Mouse (Mus musculus): ENCODE results near the gene Ppih. TPM values are rescaled to one million over a fixed set of nuclear protein-coding genes. Genes with fewer than 3 reads are reported as not detected.

Gene Ppih
- total RNA-seq (2015; ENCODE audit: low replicate concordance) = 59.5 and 78.9 TPM in 2 replicates
- total RNA-seq (2017; ENCODE audit: low replicate concordance) = 19.3 and 43.4 TPM in 2 replicates

DNA sequence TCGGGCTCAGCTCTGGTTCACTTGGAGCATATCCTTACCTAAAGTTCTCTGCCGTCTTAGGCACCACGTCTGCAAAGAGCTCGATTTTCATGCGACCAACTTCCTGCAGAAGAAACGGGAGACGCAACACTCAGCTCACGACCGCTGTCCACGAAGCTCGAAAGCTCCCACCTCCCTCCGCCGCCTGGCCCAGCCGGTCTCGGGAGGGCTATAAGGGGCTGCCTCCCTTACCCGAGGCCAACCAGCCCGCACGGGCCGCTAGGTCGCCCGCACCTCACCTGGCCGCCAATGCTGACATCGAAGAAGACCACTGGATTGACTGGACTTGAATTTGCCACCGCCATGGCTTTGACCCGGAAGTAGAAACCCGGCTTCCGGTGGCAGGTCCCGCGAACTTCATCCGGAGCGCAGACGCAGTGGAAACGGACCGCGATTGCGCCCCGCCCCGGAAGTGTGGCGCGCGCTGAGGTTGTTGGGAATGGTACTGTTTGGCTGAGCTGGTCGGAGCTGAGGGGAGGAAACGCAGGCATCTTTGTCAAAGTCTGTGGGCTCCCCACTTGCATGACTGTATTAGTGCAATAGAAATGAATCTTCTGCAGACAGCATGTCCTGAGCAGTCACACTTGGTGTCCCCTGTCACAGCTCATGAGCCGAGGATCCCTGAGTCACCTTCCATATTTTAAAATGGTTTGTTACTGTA is at the start of gene Ppih:
TSS of gene Ppih (minus strand) at position 416 of the 700 bp plus-strand sequence.
- peak; percentile 99 for ATAC-seq (replicated peaks; ENCODE audit: low FRiP score, poor library complexity, severe bottlenecking)

DNA sequence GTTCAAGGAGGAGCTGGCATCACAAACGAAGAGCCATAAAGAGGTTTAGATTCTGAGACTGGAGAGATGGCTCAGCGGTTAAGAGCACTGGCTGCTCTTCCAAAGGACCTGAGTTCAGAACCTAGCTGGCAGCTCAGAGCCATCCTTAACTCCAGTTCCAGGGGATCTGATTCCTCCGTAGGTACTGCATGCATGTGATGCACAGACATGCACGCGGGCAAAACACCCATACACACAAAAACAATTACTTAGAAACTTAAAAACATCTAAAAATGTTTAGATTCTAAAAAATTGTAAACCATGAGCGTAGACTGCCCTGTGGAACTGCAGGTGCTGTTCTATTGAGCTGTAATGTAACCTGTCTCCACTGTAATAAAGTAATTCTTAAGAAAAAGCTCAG is 49.1 kb upstream of the Ppih start:
- no peak for ATAC-seq (replicated peaks; ENCODE audit: low FRiP score, poor library complexity, severe bottlenecking)

DNA sequence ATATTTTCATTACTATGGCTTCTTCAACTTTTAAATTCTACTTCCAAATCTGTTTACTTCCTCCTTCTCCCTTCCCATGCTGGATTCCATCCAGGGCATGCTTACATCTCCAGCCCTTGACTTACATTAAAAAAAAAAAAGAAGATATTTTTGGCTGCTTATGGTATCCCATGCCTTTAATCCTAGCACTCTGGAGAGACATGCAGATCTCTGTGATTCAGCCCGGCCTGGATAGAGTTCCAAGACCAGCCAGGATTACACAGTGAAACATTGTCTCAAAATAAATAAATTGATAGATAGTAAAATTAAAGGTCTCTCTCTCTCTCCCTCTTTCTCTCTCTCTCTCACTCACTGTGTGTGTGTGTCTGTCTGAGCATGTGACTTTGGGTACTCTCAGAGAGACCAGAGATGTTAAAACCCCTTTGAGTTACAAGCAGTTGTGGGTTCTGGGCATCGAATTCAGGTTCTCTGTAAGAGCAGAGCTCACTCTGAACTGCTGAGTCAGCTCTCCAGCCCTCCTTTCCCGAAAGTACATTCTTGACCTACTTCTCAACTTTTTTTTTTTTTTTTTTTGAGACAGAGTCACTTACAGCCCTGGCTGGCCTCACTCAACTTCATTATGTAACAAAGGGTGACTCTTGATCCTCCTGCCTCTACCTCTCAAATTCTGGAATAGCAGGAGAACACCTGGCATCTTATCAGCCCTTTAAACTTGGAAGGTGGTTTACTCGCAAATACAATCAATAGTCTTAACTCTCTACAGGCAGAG is 46.6 kb upstream of the Ppih start:
- no peak for ATAC-seq (replicated peaks; ENCODE audit: low FRiP score, poor library complexity, severe bottlenecking)

DNA sequence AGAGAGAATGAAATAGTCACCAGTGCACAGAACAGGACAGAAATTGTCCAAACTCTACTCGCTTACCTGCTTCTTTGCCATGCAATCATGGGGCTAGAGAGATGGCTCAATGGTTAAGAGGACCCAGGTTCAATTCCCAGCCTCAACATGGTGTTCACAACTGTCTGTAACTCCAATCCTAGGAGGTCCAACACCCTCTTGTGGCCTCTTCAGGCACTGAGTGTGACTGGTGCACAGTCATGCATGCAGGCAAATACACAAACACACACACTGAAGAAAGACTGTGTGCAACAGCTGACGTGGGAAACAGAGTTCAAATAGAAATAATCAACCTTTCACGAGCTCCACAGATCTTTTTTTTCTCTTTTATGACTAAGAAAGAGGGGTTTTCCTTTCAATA is 41.9 kb upstream of the Ppih start:
- ATAC-seq (replicated peaks; ENCODE audit: low FRiP score, poor library complexity, severe bottlenecking) = no peak

DNA sequence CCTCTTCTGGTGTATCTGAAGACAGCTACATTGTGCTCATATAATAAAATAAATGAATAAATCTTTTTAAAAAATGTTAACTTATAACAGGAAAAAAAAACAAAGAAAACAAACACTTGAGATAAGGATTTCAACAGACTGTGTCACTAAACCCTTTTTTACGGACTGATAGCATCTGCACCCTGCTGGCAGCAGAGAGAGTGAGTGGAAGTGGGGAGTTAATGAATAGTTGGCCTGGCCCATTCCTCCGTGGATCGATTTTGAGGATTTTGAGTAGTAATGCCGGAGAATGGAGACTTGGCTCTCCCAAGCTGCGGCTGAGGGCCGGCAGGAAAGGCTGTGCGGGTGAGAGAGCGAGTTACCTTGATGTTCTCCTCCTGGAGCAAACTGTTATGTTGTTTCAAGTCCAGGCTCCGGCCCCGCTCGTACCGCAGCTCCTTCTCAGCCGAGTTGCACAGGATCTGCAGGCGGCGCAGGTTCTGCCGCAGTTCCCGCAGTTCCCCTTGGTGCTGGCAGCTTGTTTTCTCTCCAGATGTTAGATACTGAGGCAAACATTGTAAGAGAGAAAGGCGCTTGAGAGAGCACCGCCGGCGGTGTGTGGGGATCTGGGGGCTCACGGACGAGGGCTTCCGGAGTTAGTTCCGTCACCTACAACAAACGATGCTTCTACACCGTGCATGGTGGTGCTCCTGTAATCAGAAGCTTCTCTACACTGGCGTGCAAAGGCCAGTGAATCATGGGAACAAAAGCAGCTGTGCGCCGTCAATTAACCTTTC is 39.0 kb upstream of the Ppih start:
- no peak; the same call in 1 of the 2 replicates for ATAC-seq (replicated peaks; ENCODE audit: low FRiP score, poor library complexity, severe bottlenecking)

DNA sequence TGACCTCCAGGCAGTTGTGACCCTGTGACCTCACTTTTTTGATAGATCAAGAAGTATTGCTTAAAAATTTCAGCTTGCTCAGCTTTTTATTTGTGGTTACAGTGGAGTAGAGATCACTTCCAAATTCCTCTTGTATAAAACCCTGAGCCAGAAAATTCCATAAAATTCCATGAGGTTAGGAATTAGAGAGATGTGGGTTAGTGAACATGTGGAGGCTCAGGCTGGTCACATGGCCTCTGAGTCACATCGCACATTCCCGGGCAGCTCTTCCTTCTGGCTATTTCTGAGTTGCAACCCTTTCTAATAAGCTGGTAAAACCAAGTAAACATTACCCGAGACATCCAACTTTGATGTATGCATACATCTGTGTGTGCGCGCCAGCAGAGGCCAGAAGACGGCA is 25.2 kb upstream of the Ppih start:
- no peak for ATAC-seq (replicated peaks; ENCODE audit: low FRiP score, poor library complexity, severe bottlenecking)

DNA sequence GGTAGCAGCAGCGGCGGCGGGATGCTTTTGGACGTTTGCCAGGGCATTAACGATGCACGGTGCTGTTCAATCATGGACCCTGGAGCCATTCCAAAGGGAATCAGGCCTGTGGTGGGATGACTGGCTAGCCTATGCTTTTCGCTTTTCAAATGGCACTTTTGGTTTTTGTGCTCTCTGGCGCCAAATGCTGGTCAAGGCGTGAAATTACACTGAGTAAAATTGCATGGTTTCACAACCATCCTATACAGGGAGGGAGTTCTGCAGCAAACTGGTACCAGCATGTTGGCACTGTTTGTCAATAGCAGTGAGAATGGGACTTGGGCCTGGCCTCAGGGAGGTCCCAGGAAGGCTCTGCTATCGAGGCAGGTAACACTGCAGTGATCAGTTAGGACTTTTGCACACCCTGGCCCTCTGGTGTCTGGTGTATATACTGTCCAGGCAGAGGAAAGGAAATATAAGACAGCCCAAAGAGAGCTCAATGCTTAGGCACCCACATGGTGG is 18.6 kb upstream of the Ppih start:
- ATAC-seq (replicated peaks; ENCODE audit: low FRiP score, poor library complexity, severe bottlenecking) = peak; percentile 73

DNA sequence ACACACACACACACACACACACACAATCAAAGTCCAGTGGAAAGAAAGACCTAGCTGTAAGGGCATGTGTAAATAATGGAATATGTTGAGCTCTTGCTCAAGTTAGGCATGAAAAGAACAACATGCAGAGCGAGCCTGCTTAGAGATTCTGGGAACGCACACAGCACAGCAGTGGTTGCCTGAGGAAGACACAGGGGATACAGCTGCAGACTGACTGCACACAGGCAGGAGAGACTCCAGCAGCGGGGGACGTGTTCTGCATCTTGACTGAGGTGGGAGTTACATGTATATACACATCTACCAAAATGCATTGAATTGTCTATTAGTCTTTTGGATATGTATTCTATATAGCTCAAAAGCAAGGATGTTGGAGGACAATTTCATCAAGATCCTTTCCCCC is 18.1 kb upstream of the Ppih start:
- ATAC-seq (replicated peaks; ENCODE audit: low FRiP score, poor library complexity, severe bottlenecking) = no peak

DNA sequence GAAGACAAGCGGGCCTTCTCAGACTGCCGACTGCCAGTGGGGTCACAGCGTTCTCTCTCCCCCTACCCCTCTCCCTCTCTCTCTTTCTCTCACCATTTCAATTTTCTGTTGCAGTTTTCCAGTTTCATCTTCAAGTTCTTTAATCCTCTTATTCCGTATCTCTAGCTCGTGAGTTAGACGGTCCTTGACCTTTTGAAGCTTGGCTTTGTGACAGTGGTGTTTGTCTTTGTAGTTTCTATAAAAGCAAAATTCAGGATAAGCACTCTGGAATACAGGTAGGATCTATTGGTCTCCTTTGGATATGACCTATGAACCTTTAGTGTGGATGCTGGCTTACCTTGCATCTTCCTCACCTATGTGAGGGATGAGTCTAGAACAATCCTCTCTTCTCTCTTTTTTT is 13.1 kb upstream of the Ppih start:
- ATAC-seq (replicated peaks; ENCODE audit: low FRiP score, poor library complexity, severe bottlenecking) = no peak

DNA sequence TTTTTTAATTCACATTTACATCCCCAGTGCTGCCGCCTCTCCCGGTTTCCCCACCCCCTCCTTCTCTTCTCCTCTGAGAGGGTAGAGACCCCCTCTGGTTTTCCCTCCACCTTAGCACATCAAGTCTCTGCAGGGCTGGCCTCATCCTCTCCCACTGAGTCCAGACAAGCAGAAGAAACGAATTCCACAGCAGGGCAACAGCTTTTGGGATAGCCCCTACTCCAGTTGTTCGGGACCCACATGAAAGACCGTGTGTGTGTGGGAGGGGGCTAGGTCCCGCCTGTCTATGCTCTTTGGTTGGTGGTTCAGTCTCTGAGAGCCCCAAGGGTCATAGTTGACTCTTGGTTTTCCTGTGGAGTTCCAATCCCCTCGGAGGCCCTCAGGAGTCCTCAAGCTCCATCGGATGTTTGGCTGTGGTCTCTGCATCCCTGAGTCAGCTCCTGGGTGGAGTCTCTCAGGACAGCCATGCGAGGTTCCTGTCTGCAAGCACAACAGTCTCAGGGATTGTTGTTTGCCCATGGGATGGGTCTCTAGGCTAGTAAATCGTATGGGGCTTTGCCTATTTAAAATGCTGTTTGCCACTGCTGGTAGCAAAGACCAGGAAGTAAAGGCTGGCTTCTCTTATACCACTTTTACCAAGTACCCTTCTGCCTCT is 677 bp upstream of the Ppih start:
- no peak for ATAC-seq (replicated peaks; ENCODE audit: low FRiP score, poor library complexity, severe bottlenecking)

DNA sequence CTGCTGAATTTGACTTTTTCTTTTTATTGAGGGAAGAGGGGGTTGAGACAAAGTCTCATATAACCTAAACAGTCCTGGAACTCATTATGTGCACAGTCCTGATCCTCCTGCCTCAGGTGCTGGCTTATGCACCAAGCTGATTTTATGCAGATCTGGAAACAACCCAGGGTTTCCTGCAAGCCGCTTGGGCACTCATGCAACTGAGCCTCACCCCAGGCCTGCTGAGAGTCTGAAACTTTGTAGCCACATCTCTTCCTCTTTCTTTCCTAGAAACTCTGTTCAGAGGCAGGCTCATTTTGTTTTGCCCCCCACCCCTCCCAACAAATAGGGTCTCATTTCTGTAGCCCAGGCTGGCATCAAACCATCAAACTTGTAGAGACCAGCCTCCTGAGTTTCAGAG is 6.6 kb downstream of the Ppih start:
- no peak for ATAC-seq (replicated peaks; ENCODE audit: low FRiP score, poor library complexity, severe bottlenecking)

DNA sequence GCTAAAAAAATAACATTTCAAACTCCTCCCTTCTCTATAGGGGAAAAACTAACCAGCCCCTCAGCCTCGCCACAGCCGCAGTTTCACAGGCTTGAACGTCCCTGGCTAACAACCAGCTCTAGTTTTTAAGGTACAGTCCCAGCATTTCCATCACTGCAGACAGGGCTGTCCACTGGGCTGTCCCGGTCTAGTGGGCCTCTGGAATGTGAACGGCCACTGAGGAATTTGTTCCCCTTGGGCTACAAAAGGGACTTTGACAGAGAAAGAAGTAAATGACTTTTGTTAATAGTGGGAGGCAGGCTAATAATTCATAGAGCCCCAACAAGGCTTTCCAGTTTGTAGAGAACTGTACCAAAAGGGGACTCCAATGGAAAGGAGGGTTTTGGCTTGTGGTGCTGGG is 14.9 kb downstream of the Ppih start:
- ATAC-seq (replicated peaks; ENCODE audit: low FRiP score, poor library complexity, severe bottlenecking) = no peak

DNA sequence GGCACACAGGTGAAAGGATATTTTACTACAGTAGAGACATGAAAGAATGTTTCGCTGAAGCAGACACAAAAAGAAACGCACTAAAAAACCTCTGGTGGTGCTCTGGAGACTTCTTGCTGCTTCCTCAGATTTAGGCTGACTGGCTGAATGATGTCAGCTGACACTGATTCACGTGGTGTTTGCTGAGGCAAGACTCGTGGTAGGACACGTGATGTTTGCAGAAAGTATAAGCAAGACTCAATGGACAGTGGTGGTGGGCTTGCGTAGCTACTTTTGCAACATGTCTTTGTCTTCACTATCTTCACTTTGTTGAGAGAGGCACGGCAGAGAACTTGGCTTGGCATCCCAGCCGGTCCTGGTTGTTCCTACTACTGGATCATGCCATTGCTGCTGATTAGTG is 17.1 kb downstream of the Ppih start:
- ATAC-seq (replicated peaks; ENCODE audit: low FRiP score, poor library complexity, severe bottlenecking) = no peak

DNA sequence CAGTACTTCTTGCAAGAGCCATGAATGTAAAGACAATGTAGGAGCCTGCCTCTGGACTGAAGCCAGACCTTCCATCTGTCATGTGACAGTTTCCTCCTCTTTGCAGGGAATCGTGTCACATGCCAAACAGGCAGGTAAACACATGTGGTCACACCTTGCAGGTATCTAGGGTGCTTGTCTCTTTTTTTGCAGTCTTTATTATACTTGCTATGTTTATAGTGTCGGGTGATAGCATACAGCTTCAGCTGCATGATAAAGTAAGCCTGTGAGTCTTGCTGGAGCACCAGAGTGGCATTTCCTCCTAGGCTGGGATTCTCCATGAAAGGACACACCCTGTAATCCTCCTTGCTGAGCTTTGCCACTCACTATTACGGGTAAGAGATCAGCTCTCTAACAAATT is 18.6 kb downstream of the Ppih start:
- ATAC-seq (replicated peaks; ENCODE audit: low FRiP score, poor library complexity, severe bottlenecking) = no peak

DNA sequence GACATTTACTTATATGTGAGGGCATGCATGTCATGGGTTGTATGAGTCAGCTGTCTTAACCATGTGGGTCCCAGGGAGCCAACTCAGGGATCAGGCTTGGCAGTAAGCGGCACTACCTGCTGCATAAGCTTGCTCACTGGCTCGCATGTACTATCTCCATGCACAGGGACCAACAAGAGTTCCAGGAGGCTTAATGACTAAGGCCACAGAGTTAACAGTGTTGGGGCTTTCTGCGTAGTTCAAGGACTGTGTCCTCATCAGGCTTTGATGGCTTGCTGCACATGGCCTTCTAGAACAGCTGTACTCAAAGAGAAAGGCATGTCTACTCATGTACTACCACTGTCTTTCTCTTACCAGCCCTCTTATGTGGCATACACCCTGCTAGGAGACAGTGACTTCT is 19.6 kb downstream of the Ppih start:
- ATAC-seq (replicated peaks; ENCODE audit: low FRiP score, poor library complexity, severe bottlenecking) = no peak

DNA sequence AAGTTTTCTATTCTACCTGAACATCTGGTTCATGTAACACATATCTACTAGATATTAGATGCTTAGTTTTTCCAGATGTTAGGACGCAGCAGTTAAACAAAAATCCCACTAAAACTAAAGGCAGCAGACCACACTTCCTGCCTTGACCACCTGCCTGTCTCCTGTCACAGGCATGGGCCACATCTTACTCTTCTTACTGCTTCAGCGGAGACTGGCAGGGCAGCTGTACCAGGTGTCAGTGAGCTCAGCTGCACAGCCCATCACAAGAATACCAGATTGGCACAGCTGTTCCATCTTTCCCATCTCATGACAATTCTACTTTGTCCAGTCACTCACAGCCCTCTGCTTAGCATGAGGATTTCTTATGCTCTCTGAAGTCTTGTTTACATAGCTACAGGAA is 23.0 kb downstream of the Ppih start:
- ATAC-seq (replicated peaks; ENCODE audit: low FRiP score, poor library complexity, severe bottlenecking) = no peak

DNA sequence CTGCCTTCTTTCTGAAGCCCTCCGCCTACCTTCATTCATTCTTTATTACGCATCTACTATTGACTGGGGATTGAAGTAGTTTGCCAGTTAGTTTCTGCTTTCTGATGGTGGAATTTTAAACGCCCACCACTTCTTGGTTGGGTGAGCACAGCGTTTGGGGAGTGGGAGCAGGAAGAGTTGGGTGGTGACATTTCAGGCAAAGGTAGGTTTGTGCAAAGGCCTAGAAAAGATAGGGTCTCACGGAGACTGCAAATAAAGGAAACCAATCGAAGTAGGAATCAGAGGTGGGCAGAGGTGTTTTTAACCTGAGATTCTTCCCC is 25.3 kb downstream of the Ppih start:
- ATAC-seq (replicated peaks; ENCODE audit: low FRiP score, poor library complexity, severe bottlenecking) = no peak

DNA sequence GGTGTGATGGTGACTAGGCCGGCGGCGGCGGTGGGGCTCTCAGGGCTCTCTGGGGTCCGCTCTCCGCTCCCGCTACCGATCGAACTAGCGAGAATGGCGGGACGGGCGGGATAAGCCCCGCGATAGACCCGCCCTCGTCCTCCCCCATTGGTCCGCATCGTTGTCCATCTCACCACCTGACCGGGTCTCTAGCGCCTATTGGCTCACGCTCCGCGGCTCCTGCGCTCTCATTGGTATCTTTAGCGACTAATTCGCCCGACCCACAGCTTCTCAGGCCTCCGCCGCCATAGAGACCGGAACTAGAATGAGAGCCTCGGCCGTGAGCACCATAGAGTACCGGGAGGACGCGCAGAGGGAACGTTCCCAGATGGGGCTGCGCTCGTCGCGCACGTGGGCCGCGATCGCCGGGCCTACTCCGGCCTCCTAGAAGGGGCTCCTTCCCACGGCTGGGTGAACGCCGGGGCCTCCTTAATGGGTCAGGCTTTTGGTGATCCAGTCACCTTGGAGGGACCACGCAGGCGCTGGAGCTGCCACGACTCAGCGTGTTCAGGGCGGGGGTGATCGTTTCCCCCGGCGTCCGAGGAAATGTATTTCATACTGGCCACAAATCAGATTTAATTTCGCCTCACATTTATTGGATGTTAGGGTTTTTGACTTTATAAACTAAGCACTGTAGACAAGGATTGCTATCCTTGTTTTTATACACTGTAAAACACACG is 25.8 kb downstream of the Ppih start, which contains the start of gene Ybx1:
TSS of gene Ybx1 (minus strand) at position 190 of the 719 bp plus-strand sequence.
- ATAC-seq (replicated peaks; ENCODE audit: low FRiP score, poor library complexity, severe bottlenecking) = peak; percentile 97

DNA sequence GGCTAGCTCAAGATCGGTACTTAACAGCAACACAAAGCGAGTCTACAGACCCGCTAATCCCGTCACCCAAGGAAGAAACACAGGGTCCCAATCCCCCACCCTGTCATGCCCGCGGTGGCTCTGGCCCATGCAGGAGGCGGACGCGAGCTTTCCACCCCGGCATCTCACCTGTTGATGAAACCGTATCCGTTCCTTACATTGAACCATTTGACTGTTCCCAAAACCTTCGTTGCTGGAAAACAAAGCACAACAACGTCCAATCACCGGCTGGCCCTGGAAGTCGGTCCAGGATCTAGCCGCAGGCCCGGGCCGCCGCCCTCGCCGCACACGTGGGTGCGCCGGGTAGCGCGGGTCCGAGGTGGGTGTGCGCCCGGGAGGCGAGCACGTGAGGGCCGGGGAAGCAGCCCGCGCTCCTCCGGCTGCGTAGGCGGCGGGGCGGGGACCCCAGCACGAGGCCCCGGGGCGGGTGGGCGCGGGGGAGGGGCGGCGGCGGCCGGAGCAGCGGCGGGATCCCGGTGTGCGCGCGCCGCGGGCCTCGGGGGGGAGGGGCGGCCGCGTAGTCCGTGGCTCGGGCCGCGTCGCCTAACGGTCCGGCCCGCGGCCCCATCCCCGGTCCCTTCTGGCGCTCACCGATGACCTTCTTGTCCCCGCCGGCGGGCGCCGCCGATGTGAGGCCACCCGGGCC is 26.6 kb downstream of the Ppih start:
- ATAC-seq (replicated peaks; ENCODE audit: low FRiP score, poor library complexity, severe bottlenecking) = peak; percentile 30; the same call in 1 of the 2 replicates

Measured in erythroid progenitor cell, adult 5-6 weeks (primary cell).